Mouse (Mus musculus): Measurements from ENCODE around the gene Rnase9. TPM values are rescaled to one million over a fixed set of nuclear protein-coding genes. Genes with fewer than 3 reads are reported as not detected.
"Not testable (repeated sequence)": the region's sequence is repeated elsewhere in the genome, so short reads cannot be mapped to it uniquely, and the experiment has no call there.

Rnase9 gene
- polyA plus RNA-seq, 1 experiment from 2014 or later: not detected

- WGBS: 83% methylated on average over 4 of the region's 4 CpGs
- H3K27me3 ChIP-seq: no peaks in the 10 kb centered on the region
- no peak overlapping the region for H3K4me2 ChIP-seq (replicated peaks)
- H3K9ac ChIP-seq: no peak overlapping the region
- H3K9me3 ChIP-seq: no peaks in the 10 kb centered on the region
- no peaks in the 10 kb centered on the region for H3K36me3 ChIP-seq
- no peak overlapping the region for H3K27ac ChIP-seq
- no peaks in the 10 kb centered on the region for H3K4me1 ChIP-seq
- no peak overlapping the region for H3K4me3 ChIP-seq
- no peak for ATAC-seq (ENCODE audit: insufficient number of reproducible peaks, insufficient read depth, low FRiP score, low TSS enrichment)
Observed at GRCm38 (mm10) chr14:51036214-51036613, 5.5 kb downstream of the Rnase9 start.

GRCm38 (mm10) chr14:51035206-51035605 lies 6.5 kb downstream of the Rnase9 start:
- ATAC-seq (ENCODE audit: insufficient number of reproducible peaks, insufficient read depth, low FRiP score, low TSS enrichment): no peak
- Histone ChIP-seq H3K9me3 (no peaks in the 10 kb centered on the region), H3K36me3 (no peaks in the 10 kb centered on the region), H3K4me3 (no peak overlapping the region), H3K4me2 (replicated peaks) (no peak overlapping the region), H3K27me3 (no peaks in the 10 kb centered on the region), H3K9ac (no peak overlapping the region), H3K4me1 (no peaks in the 10 kb centered on the region), H3K27ac (no peak overlapping the region)
- WGBS: 28% methylated on average over 1 of the region's 1 CpGs

GRCm38 (mm10) chr14:51027387-51028155 lies 14.1 kb downstream of the Rnase9 start:
- H3K4me3 ChIP-seq: no peak overlapping the region
- no peak overlapping the region for H3K27ac ChIP-seq
- no peaks in the 10 kb centered on the region for H3K4me1 ChIP-seq
- H3K36me3 ChIP-seq: no peaks in the 10 kb centered on the region
- WGBS: 53% methylated on average over 3 of the region's 3 CpGs
- H3K9ac ChIP-seq: no peak overlapping the region
- H3K9me3 ChIP-seq: no peaks in the 10 kb centered on the region
- no peak for ATAC-seq (ENCODE audit: insufficient number of reproducible peaks, insufficient read depth, low FRiP score, low TSS enrichment)
- H3K4me2 ChIP-seq (replicated peaks): no peak overlapping the region
- no peaks in the 10 kb centered on the region for H3K27me3 ChIP-seq

GRCm38 (mm10) chr14:51026391-51027133 lies 15.1 kb downstream of the Rnase9 start:
- no peak for ATAC-seq (ENCODE audit: insufficient number of reproducible peaks, insufficient read depth, low FRiP score, low TSS enrichment)
- Histone ChIP-seq H3K36me3 (no peaks in the 10 kb centered on the region), H3K4me3 (no peak overlapping the region), H3K27ac (no peak overlapping the region), H3K9ac (no peak overlapping the region), H3K9me3 (no peaks in the 10 kb centered on the region), H3K4me2 (replicated peaks) (no peak overlapping the region), H3K27me3 (no peaks in the 10 kb centered on the region), H3K4me1 (no peaks in the 10 kb centered on the region)
- WGBS: 40% methylated on average over 5 of the region's 5 CpGs

- WGBS: 79% methylated on average over 1 of the region's 1 CpGs
- Histone ChIP-seq H3K9ac (no peak overlapping the region), H3K36me3 (no peaks in the 10 kb centered on the region), H3K27ac (no peak overlapping the region), H3K4me2 (replicated peaks) (no peak overlapping the region), H3K9me3 (no peaks in the 10 kb centered on the region), H3K4me3 (no peak overlapping the region), H3K4me1 (no peaks in the 10 kb centered on the region), H3K27me3 (no peaks in the 10 kb centered on the region)
- no peak for ATAC-seq (ENCODE audit: insufficient number of reproducible peaks, insufficient read depth, low FRiP score, low TSS enrichment)
Observed at GRCm38 (mm10) chr14:51024820-51025219, 16.8 kb downstream of the Rnase9 start.

- 78% methylated on average over 4 of the region's 4 CpGs for WGBS
- Histone ChIP-seq H3K27me3 (no peaks in the 10 kb centered on the region), H3K9me3 (no peaks in the 10 kb centered on the region), H3K4me1 (no peaks in the 10 kb centered on the region), H3K4me3 (no peak overlapping the region), H3K9ac (no peak overlapping the region), H3K36me3 (no peaks in the 10 kb centered on the region), H3K27ac (no peak overlapping the region), H3K4me2 (replicated peaks) (no peak overlapping the region)
- ATAC-seq (ENCODE audit: insufficient number of reproducible peaks, insufficient read depth, low FRiP score, low TSS enrichment): no peak
Observed at GRCm38 (mm10) chr14:51023457-51023856, 18.2 kb downstream of the Rnase9 start.

- Histone ChIP-seq H3K9ac (no peak overlapping the region), H3K4me3 (no peak overlapping the region), H3K27ac (no peak overlapping the region), H3K4me2 (replicated peaks) (no peak overlapping the region), H3K36me3 (no peaks in the 10 kb centered on the region), H3K27me3 (no peaks in the 10 kb centered on the region), H3K9me3 (no peaks in the 10 kb centered on the region), H3K4me1 (no peaks in the 10 kb centered on the region)
- no peak for ATAC-seq (ENCODE audit: insufficient number of reproducible peaks, insufficient read depth, low FRiP score, low TSS enrichment)
- 55% methylated on average over 3 of the region's 3 CpGs for WGBS
Observed at GRCm38 (mm10) chr14:51017256-51017655, 24.4 kb downstream of the Rnase9 start.

- Histone ChIP-seq H3K4me1 (no peaks in the 10 kb centered on the region), H3K4me3 (no peak overlapping the region), H3K27ac (no peak overlapping the region), H3K4me2 (replicated peaks) (no peak overlapping the region), H3K36me3 (no peaks in the 10 kb centered on the region), H3K9me3 (no peaks in the 10 kb centered on the region), H3K27me3 (no peaks in the 10 kb centered on the region), H3K9ac (no peak overlapping the region)
- no peak for ATAC-seq (ENCODE audit: insufficient number of reproducible peaks, insufficient read depth, low FRiP score, low TSS enrichment)
Observed at GRCm38 (mm10) chr14:51015780-51016179, 25.9 kb downstream of the Rnase9 start.

- H3K4me3 ChIP-seq; ATAC-seq (ENCODE audit: insufficient number of reproducible peaks, insufficient read depth, low FRiP score, low TSS enrichment); H3K36me3 ChIP-seq; H3K4me1 ChIP-seq; H3K9me3 ChIP-seq; H3K27ac ChIP-seq; H3K27me3 ChIP-seq; H3K9ac ChIP-seq; H3K4me2 ChIP-seq (replicated peaks): not testable (repeated sequence)
- 90% methylated on average over 3 of the region's 3 CpGs for WGBS
Observed at GRCm38 (mm10) chr14:51014724-51015123, 26.9 kb downstream of the Rnase9 start.

GRCm38 (mm10) chr14:51009572-51009971 lies 32.1 kb downstream of the Rnase9 start:
- Histone ChIP-seq H3K9ac (no peak overlapping the region), H3K9me3 (no peaks in the 10 kb centered on the region), H3K4me2 (replicated peaks) (no peak overlapping the region), H3K4me3 (no peak overlapping the region), H3K4me1 (no peaks in the 10 kb centered on the region), H3K27me3 (no peaks in the 10 kb centered on the region), H3K36me3 (no peaks in the 10 kb centered on the region), H3K27ac (no peak overlapping the region)
- WGBS: 80% methylated on average over 6 of the region's 6 CpGs
- ATAC-seq (ENCODE audit: insufficient number of reproducible peaks, insufficient read depth, low FRiP score, low TSS enrichment): no peak

- Histone ChIP-seq H3K4me3 (no peak overlapping the region), H3K9me3 (no peaks in the 10 kb centered on the region), H3K4me1 (no peaks in the 10 kb centered on the region), H3K36me3 (no peaks in the 10 kb centered on the region), H3K27me3 (no peaks in the 10 kb centered on the region), H3K4me2 (replicated peaks) (no peak overlapping the region), H3K27ac (no peak overlapping the region), H3K9ac (no peak overlapping the region)
- 63% methylated on average over 4 of the region's 4 CpGs for WGBS
- ATAC-seq (ENCODE audit: insufficient number of reproducible peaks, insufficient read depth, low FRiP score, low TSS enrichment): no peak
Observed at GRCm38 (mm10) chr14:51008781-51009180, 32.9 kb downstream of the Rnase9 start.

Data from embryonic facial prominence, embryonic 12.5 days (tissue).